Mouse (Mus musculus) erythroblast, embryonic 14.5 days (primary cell): ENCODE data around the gene Ctsd.

Source experiments
- GATA1 ChIP-seq: IDR thresholded peaks from 2 replicates; pipeline ENCODE4 v1.6.1; 2012; ENCODE audit warnings: low read length, inconsistent platforms, mixed read lengths
- TAL1 ChIP-seq: IDR thresholded peaks from 3 replicates; pipeline ENCODE4 v1.6.1; 2012; ENCODE audit warnings: low read length, inconsistent platforms, mixed read lengths

GRCm38 (mm10) chr7:142369820-142370219 is 18.0 kb downstream of the Ctsd start:
- TF ChIP-seq GATA1 (no peak), TAL1 (no peak)
